Mouse (Mus musculus) midbrain, embryonic 16.5 days (tissue): Measurements from ENCODE around the gene Fars2. TPM values are rescaled to one million over a fixed set of nuclear protein-coding genes. Genes with fewer than 3 reads are reported as not detected.

Experiments
- ATAC-seq: fragments of 200-750 bp; cut with Nextera tagmentation; 2 replicates; pipeline ENCODE4 v1.8.0; 2017; ENCODE audit warnings: moderate TSS enrichment
- H3K27ac ChIP-seq: fragments of 300-500 bp; sonication (generic); 2 replicates; pipeline ENCODE4 v1.5.1; 2014; ENCODE audit warnings: mild to moderate bottlenecking, low read length, mixed read lengths
- H3K27me3 ChIP-seq: fragments of 300-500 bp; sonication (generic); 2 replicates; pipeline ENCODE4 v1.6.1; 2014; ENCODE audit warnings: low read depth, low read length, mixed read lengths; ENCODE audit not compliant: control insufficient read depth, insufficient read depth
- H3K36me3 ChIP-seq: fragments of 300-500 bp; sonication (generic); 2 replicates; pipeline ENCODE4 v1.6.1; 2014; ENCODE audit warnings: mild to moderate bottlenecking, low read length, moderate library complexity, mixed read lengths; ENCODE audit not compliant: control insufficient read depth, insufficient read depth
- H3K4me1 ChIP-seq: fragments of 300-500 bp; sonication (generic); 2 replicates; pipeline ENCODE4 v1.6.1; 2014; ENCODE audit warnings: mild to moderate bottlenecking, low read length, mixed read lengths; ENCODE audit not compliant: control insufficient read depth, insufficient read depth
- H3K4me2 ChIP-seq: fragments of 300-500 bp; sonication (generic); 2 replicates; pipeline ENCODE4 v1.6.1; 2014; ENCODE audit warnings: mild to moderate bottlenecking, low read length, mixed read lengths
- H3K4me3 ChIP-seq: fragments of 300-500 bp; sonication (generic); 2 replicates; pipeline ENCODE4 v1.5.1; 2014; ENCODE audit warnings: low read depth, mild to moderate bottlenecking, low read length, moderate library complexity, mixed read lengths
- H3K9ac ChIP-seq: fragments of 300-500 bp; sonication (generic); 2 replicates; pipeline ENCODE4 v1.6.1; 2014; ENCODE audit warnings: low read depth, low read length, mixed read lengths
- H3K9me3 ChIP-seq: fragments of 300-500 bp; sonication (generic); replicated peaks from 2 replicates; pipeline ENCODE4 v1.6.1; 2014; ENCODE audit warnings: mild to moderate bottlenecking, low read length, mixed read lengths; ENCODE audit not compliant: control insufficient read depth, poor library complexity, severe bottlenecking
- WGBS: fragments of 180-500 bp; shearing (Covaris S2); extraction: QIAGEN DNeasy Blood & Tissue Kit; methylation state at CpG from one replicate; pipeline ENCODE4 v1.1.7; 2014; 5-methylcytosine and 5-hydroxymethylcytosine counted together
- polyA plus RNA-seq: library from polyadenylated mRNA; unstranded; fragments of >200 nt; fragmentation: Nextera tagmentation; extraction: Ambion mirVana; gene quantifications from 2 replicates; pipeline ENCODE4 v1.2.1, GENCODE M21; 2015

Fars2 gene
- 26.2 and 29.1 TPM in 2 replicates for polyA plus RNA-seq

DNA sequence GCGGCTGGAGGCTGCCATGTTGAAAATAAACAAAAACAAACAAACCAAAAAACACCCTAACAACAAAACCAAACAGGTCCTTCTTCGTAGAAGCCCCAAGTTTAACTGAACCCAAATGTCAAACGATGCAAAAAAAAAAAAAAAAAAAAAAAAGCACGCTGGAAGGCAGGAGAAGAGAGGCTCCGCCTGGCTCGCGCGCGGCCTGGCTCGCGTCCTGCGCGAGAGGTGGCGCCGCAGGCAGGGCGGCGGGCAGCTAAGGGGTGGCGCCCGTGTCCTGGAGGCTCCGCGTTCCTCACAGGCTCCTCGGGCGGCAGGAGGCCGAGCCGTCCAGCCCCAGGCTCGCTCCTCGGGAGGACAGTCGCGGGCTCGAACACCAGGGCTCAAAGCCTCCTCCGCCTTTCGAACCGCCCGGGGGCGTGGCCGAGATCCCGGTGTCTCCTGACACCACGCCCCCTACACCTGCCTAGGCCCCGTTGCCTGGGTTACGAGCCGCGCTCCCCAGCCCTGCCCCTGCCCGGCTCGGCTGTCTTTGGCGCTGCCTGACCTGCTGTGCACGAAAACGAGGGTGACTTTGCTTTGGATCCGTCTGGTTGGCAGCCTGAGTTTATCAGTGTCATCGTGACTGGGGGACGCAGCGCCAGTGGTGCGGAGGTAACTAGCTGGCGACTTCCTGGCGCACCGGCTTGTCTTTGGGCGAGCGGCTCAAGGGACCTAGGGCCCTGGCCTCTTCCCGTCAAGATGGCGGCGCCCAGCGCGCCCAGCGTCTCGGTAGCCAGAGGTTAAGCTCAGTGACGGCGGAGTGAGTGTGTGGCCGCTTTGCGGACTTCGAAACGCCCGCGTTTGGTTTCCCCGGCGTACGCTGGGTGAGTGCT lies at the start of gene Fars2, which contains the start of gene Lyrm4:
Gene Fars2, plus strand, starts transcription at position 270 of the 872 bp plus-strand sequence.
Gene Lyrm4, minus strand, starts transcription at position 384 of the 872 bp plus-strand sequence.
- no peaks in the 10 kb centered on the region for H3K36me3 ChIP-seq
- H3K27ac ChIP-seq, result peak within 1 kb of the TSS; percentile 99
- H3K9me3 ChIP-seq, result no peaks in the 10 kb centered on the region
- under 1% methylated on average over 72 of the region's 75 CpGs for WGBS
- H3K4me2 ChIP-seq, result peak within 1 kb of the TSS; percentile 70
- H3K4me3 ChIP-seq, result peak within 1 kb of the TSS; percentile 80
- H3K4me1 ChIP-seq, result peaks cover 22% of the 10 kb centered on the region
- peak within 1 kb of the TSS; percentile 83 for H3K9ac ChIP-seq
- ATAC-seq, result peak; percentile 99
- H3K27me3 ChIP-seq, result no peaks in the 10 kb centered on the region

DNA sequence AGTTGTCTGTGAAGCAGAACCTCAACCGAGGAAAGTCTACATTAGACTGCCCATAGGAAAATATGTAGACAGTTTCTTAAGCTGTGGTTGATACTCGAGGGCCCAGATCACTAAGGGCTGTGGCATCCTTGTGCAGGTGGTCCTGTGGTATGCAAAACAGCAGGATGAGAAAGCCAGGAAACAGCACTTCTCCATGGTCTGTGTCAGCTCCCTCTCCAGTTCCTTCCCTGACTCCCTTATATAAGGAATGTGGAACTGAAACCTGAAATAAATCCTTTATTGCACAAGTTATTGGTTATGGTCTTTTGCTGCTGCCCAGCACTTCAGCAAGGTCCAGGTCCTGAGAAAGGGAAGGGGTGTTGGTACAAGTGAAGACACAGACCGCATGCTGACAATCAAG lies 42.7 kb upstream of the Fars2 start:
- H3K27ac ChIP-seq, result no peak overlapping the region
- H3K4me3 ChIP-seq, result no peak overlapping the region
- no peaks in the 10 kb centered on the region for H3K9me3 ChIP-seq
- no peaks in the 10 kb centered on the region for H3K4me1 ChIP-seq
- 0 out of 2 replicates have a peak, but pooled peaks cover 2% of the 10 kb centered on the region for H3K36me3 ChIP-seq
- no peak for ATAC-seq
- no peak overlapping the region for H3K4me2 ChIP-seq
- H3K27me3 ChIP-seq, result no peaks in the 10 kb centered on the region
- no peak overlapping the region for H3K9ac ChIP-seq
- 87% methylated on average over 3 of the region's 3 CpGs for WGBS

DNA sequence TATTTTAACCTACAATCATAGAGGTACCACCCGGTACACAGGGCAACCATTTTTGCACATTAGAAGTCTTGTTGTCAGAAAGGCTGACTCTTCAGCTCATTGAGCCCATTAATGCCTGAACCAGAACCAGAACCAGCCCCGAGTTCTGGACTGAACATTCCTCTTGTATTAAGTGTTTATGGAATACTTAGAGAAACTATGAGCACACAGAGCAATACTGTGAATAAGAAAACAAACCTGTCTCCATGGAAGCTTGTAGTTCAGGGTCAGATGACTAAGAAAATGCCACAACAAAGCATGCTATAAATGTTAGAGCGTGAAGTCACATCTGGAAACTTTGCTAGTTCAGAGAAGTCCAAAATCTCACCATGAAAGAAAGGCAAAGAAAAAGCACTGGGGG lies 35.6 kb upstream of the Fars2 start:
- no peaks in the 10 kb centered on the region for H3K27me3 ChIP-seq
- H3K4me3 ChIP-seq, result no peak overlapping the region
- 0 out of 2 replicates have a peak, but pooled peaks cover 2% of the 10 kb centered on the region for H3K36me3 ChIP-seq
- H3K4me2 ChIP-seq, result no peak overlapping the region
- 94% methylated on average over 3 of the region's 3 CpGs for WGBS
- ATAC-seq, result no peak
- no peaks in the 10 kb centered on the region for H3K4me1 ChIP-seq
- no peak overlapping the region for H3K9ac ChIP-seq
- H3K27ac ChIP-seq, result no peak overlapping the region
- no peaks in the 10 kb centered on the region for H3K9me3 ChIP-seq

DNA sequence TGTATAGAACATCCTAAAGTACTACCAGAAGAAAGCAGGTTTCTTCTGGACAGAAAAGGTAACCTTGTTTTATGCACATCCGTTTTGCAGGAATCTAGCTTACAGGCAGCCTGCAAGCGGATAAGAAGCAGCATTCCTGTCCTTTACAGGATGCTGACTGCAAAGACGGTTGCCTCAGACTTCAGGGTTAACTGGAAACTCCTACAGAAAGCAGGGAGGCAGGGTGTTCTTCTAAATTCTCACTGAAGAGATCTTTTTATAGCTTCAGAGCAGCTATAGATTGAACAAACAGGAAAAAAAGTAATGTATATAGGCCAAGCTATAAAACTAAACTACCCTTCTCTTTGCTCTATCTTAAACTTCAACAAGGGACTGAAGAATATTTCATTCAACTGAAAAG lies 32.5 kb upstream of the Fars2 start:
- H3K4me3 ChIP-seq, result no peak overlapping the region
- no peak overlapping the region for H3K27ac ChIP-seq
- no peak overlapping the region for H3K4me2 ChIP-seq
- ATAC-seq, result no peak
- no peaks in the 10 kb centered on the region for H3K9me3 ChIP-seq
- WGBS, result 93% methylated on average over 3 of the region's 3 CpGs
- H3K36me3 ChIP-seq, result no peaks in the 10 kb centered on the region; the same call in 1 of the 2 replicates
- H3K4me1 ChIP-seq, result no peaks in the 10 kb centered on the region
- no peaks in the 10 kb centered on the region for H3K27me3 ChIP-seq
- no peak overlapping the region for H3K9ac ChIP-seq

DNA sequence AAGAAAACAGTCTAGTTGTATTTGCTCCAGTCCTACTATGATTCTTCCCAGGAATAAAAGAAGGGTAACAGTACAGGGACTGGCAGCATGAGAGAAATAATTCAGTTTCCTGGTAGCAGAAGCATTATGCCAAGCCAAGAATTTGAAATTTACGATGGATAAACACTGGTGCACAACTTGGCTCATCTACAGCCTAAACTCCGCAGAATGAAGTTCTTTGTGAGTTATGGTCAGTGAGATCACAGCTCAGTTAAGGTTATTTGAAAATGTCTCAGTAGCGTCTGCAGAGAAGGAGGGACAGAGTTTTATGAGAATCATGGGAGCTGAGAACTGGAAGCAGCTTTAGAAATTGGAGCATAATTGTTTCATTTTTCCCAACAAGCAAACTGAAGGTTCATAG lies 31.2 kb upstream of the Fars2 start:
- no peaks in the 10 kb centered on the region; the same call in 1 of the 2 replicates for H3K36me3 ChIP-seq
- no peak overlapping the region for H3K4me3 ChIP-seq
- 86% methylated on average over 3 of the region's 3 CpGs for WGBS
- H3K27me3 ChIP-seq, result no peaks in the 10 kb centered on the region
- H3K27ac ChIP-seq, result no peak overlapping the region
- ATAC-seq, result no peak
- H3K4me2 ChIP-seq, result no peak overlapping the region
- H3K9me3 ChIP-seq, result no peaks in the 10 kb centered on the region
- H3K4me1 ChIP-seq, result no peaks in the 10 kb centered on the region
- H3K9ac ChIP-seq, result no peak overlapping the region

DNA sequence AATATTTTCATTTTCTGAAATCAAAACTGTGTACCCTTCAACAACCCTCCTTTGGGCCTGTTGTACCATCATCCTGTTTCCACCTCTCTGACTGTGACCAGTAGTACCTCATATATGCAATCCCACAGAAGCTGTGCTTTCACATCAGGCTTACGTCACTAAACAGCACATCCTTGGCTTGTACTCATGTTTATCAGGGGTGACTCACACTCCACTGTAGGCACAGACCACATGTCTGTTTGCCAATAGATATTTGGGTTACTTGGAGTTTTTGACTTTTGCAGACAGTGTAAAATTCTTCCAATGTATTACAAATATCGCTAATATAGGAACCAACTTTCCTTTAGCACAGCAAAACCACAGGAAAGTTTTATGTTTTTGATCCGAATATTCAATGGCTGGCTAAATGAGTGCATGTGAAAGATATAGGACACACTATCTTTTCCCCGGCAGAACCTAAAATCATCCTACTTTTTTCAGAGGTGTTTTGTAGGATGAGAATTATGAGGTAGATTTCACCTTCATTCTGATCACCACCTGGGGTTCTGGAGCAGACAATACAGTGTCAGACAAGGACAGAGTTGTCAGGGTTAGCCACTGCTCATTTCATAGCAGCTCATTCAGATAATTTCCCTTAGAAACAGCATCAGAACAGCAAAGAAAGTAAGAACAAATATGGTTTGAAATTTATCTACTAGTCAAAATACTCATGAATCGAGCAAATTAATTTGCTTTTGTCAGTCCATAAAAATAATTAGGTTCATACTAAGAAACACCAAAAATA lies 30.4 kb upstream of the Fars2 start:
- WGBS, result 96% methylated on average over 5 of the region's 5 CpGs
- no peaks in the 10 kb centered on the region; the same call in 1 of the 2 replicates for H3K36me3 ChIP-seq
- no peak overlapping the region for H3K4me3 ChIP-seq
- no peak overlapping the region for H3K27ac ChIP-seq
- no peaks in the 10 kb centered on the region for H3K4me1 ChIP-seq
- H3K9ac ChIP-seq, result no peak overlapping the region
- H3K4me2 ChIP-seq, result no peak overlapping the region
- H3K9me3 ChIP-seq, result no peaks in the 10 kb centered on the region
- no peaks in the 10 kb centered on the region for H3K27me3 ChIP-seq
- ATAC-seq, result no peak

DNA sequence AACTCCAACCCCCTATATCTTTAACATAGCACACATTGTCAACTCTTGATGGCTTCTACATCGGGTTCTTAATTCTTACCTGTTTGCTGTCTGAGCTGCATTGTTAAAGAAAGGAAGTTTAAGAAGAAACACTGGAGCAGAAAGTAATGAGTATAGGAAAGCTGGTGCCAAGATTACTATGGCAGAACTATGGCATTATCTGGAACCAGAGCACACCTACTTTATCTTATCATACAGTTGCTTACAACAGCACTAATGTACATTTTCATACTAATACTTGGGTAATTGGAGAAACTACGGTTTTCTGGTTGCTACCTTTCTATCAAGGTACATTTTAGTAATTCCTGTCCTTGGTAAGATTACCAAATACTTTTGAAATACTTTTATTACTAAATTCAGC lies 29.8 kb upstream of the Fars2 start:
- WGBS, result 93% methylated on average over 2 of the region's 2 CpGs
- no peak overlapping the region for H3K27ac ChIP-seq
- no peak overlapping the region for H3K4me2 ChIP-seq
- no peaks in the 10 kb centered on the region; the same call in 1 of the 2 replicates for H3K36me3 ChIP-seq
- ATAC-seq, result no peak
- H3K4me1 ChIP-seq, result no peaks in the 10 kb centered on the region
- H3K4me3 ChIP-seq, result no peak overlapping the region
- H3K9ac ChIP-seq, result no peak overlapping the region
- no peaks in the 10 kb centered on the region for H3K27me3 ChIP-seq
- no peaks in the 10 kb centered on the region for H3K9me3 ChIP-seq

DNA sequence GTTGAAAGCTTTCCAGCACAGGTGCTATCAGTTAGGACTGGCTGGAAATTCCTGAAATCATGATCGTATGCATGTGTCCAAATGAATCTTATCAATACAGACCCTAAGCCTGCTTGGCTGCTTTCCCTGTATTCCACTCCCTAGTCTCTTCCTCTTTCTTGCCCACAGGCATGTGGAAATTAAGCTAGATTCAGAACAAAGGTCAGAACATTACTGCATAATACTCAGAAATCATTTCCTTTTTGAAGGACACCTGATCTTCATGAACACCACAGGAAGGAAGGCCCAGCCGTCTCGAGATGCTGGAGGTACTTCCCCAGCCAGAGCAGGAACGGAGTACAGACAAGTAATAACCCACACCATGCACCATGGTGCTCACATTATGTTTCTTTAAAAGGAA lies 29.0 kb upstream of the Fars2 start:
- Histone ChIP-seq H3K27me3 (no peaks in the 10 kb centered on the region), H3K4me1 (no peaks in the 10 kb centered on the region), H3K36me3 (no peaks in the 10 kb centered on the region; the same call in 1 of the 2 replicates), H3K9me3 (no peaks in the 10 kb centered on the region), H3K27ac (no peak overlapping the region), H3K9ac (no peak overlapping the region), H3K4me3 (no peak overlapping the region), H3K4me2 (no peak overlapping the region)
- ATAC-seq, result no peak
- WGBS, result 92% methylated on average over 4 of the region's 4 CpGs
